Mouse (Mus musculus): ENCODE data around the gene Morc4.

DNA sequence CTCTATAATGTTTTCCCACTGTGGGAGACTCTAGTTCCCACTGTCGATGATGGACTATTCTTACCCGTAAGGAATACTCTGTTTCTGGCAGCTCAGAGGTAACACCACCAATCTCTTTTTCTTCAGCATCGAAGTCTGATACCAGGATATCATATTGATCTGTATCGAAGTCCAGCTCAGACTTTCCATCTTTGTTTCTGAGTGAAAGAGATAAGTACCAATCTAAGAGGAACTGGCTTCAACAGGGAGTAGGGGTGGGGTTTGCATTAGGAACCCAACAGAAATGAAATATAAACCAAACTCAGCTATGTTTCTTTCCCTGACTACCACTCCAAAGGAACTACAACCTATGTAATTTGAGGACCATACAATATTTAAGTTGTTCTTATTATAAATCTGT is 16.7 kb downstream of the Morc4 start:
- TF ChIP-seq POLR2A (IDR thresholded peaks at IDR 0.05; ENCODE audit: low read depth, low read length) (no peak), CTCF (IDR thresholded peaks at IDR 0.05; ENCODE audit: borderline replicate concordance, insufficient read depth, low read length) (no peak)
